Mouse (Mus musculus): Measurements from ENCODE around the gene Pde4a. TPM values are rescaled to one million over a fixed set of nuclear protein-coding genes. Genes with fewer than 3 reads are reported as not detected.

The Pde4a gene
- 12.4 and 13.1 TPM in 2 replicates for polyA plus RNA-seq (2012; rRNA removed)

DNA sequence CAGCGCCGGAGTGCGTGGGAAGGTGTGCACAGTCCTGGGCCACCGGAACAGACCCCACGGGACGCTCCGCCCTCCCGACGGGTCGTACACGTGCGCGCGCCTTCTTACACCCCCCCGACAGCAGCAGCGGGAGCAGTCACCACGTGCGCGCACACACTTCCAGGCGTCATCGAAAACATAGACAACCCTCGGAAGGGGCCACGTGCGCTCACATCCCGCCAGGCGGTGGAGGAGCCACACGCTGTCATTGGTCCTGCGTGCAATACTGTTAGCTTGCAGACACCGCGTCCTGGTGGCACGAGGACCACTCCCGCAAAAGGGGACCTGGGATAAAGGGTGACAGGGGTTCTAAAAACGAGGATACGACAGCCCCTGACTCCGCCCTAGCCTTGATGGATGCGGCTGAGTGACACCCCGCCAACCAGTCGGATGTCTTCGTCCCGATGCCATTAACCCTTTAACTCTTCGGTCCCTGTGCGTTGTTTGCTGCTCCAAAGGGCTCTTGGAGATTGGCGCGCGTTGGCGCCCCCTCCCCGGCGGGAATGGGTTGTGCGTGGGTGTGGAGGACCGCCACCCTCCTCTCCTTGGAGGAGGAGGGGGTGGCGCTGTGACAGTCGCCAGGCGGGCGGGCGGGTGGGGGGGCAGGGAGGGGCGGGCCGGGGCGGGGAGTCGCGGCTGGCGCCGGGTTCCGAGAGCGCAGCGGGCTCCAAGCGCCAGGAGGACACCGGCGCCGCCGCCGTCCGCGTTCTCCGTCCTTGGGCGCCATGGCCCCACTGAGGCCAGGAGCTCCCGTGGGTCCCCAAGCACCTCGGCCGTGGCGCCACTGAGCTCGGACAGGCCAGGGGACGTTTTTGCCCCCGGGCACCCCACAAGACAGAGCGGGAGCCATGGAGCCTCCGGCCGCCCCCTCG lies at the start of gene Pde4a:
Gene Pde4a, plus strand, starts transcription at position 674 of the 911 bp plus-strand sequence.
- Histone ChIP-seq H3K27me3 (ENCODE audit: control insufficient read depth, insufficient read depth, low read length) (peaks cover 12% of the 10 kb centered on the region), H3K4me1 (ENCODE audit: control insufficient read depth, insufficient read depth, insufficient read length) (peaks cover 35% of the 10 kb centered on the region), H3K36me3 (ENCODE audit: control insufficient read depth, insufficient read depth, low read length) (no peaks in the 10 kb centered on the region), H3K27ac (ENCODE audit: insufficient read depth, low read length) (no peak within 1 kb of the TSS), H3K4me3 (ENCODE audit: extremely low read depth, insufficient read depth, insufficient read length) (peak within 1 kb of the TSS; percentile 38; the same call in 1 of the 2 replicates)
- no peak for DNase-seq (ENCODE audit: low read depth in 1 of 2, low spot score in 2 of 2)
- TF ChIP-seq POLR2A (IDR thresholded peaks at IDR 0.05; ENCODE audit: low read depth, low read length) (no peak), CTCF (IDR thresholded peaks at IDR 0.05; ENCODE audit: extremely low read depth, insufficient read depth, insufficient read length, insufficient replicate concordance) (no peak)
- 1% methylated on average over 82 of the region's 86 CpGs for WGBS

DNA sequence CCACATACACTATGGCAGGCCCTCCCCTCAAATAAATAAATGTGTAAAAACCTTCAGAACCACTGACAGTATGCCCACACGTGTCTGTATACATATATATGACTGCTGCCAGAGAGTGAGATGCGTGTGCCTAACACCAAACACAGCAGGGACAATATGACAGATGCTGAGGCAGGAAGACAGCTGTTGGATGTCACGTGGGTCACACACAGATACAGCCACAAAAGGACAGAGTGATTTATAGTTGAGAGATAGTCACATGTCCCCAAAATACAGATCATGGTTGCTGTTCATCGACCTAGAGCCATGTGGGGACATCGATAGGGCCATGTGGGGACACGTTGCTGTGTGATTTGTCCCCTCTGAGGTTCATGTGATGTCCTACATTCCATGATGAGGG lies 48.4 kb upstream of the Pde4a start:
- Histone ChIP-seq H3K27ac (ENCODE audit: insufficient read depth, low read length) (no peak overlapping the region), H3K36me3 (ENCODE audit: control insufficient read depth, insufficient read depth, low read length) (peaks cover 21% of the 10 kb centered on the region), H3K4me3 (ENCODE audit: extremely low read depth, insufficient read depth, insufficient read length) (no peak overlapping the region), H3K4me1 (ENCODE audit: control insufficient read depth, insufficient read depth, insufficient read length) (no peaks in the 10 kb centered on the region), H3K27me3 (ENCODE audit: control insufficient read depth, insufficient read depth, low read length) (no peaks in the 10 kb centered on the region)
- TF ChIP-seq POLR2A (IDR thresholded peaks at IDR 0.05; ENCODE audit: low read depth, low read length) (no peak), CTCF (IDR thresholded peaks at IDR 0.05; ENCODE audit: extremely low read depth, insufficient read depth, insufficient read length, insufficient replicate concordance) (no peak)
- WGBS: 79% methylated on average over 6 of the region's 6 CpGs
- no peak for DNase-seq (ENCODE audit: low read depth in 1 of 2, low spot score in 2 of 2)

DNA sequence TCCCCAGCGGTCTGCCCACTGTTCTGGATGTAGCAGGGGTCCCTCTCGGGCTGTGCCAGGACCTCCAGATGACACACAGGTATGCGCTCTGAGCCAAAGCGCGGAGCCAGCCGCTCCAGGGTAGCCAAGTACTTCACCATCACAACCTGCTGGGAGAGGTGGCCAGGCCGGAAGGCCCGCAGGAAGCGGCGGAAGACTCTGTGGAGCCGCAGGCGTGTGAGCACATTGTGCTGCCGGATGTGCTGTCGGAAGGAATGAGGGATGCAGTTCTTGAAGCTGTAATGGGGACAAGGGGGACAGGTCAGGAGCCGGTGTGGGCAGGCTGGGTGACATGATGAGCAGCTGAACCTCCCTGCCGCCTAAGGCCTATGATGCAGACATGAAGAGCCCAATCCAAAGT lies 44.0 kb upstream of the Pde4a start:
- 94% methylated on average over 16 of the region's 16 CpGs for WGBS
- TF ChIP-seq POLR2A (IDR thresholded peaks at IDR 0.05; ENCODE audit: low read depth, low read length) (no peak), CTCF (IDR thresholded peaks at IDR 0.05; ENCODE audit: extremely low read depth, insufficient read depth, insufficient read length, insufficient replicate concordance) (no peak)
- H3K4me1 ChIP-seq (ENCODE audit: control insufficient read depth, insufficient read depth, insufficient read length): no peaks in the 10 kb centered on the region
- H3K27me3 ChIP-seq (ENCODE audit: control insufficient read depth, insufficient read depth, low read length): no peaks in the 10 kb centered on the region
- no peak overlapping the region for H3K4me3 ChIP-seq (ENCODE audit: extremely low read depth, insufficient read depth, insufficient read length)
- H3K27ac ChIP-seq (ENCODE audit: insufficient read depth, low read length): no peak overlapping the region
- DNase-seq (ENCODE audit: low read depth in 1 of 2, low spot score in 2 of 2): no peak
- H3K36me3 ChIP-seq (ENCODE audit: control insufficient read depth, insufficient read depth, low read length): peaks cover 33% of the 10 kb centered on the region

DNA sequence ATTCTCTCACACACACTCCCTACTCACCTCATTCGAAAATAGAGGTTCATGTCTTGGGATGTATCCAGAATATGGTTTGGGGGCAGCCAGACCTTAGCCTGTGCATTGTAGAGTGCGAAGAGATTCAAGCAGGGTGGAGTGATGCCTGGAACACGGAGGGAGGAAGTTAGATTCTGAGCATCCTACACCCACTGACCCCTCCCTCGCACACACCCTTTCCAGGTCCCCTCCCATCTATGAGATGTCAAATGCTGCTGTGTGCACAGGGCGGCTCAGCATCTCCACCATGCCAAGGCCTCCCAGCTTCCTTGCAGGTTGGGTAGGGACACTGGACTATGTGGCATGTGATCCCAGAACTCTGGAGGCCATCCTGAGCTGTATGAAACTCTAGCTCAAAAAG lies 40.7 kb upstream of the Pde4a start:
- H3K36me3 ChIP-seq (ENCODE audit: control insufficient read depth, insufficient read depth, low read length): peaks cover 34% of the 10 kb centered on the region
- H3K27me3 ChIP-seq (ENCODE audit: control insufficient read depth, insufficient read depth, low read length): no peaks in the 10 kb centered on the region
- H3K4me3 ChIP-seq (ENCODE audit: extremely low read depth, insufficient read depth, insufficient read length): no peak overlapping the region
- WGBS: 79% methylated on average over 5 of the region's 5 CpGs
- TF ChIP-seq CTCF (IDR thresholded peaks at IDR 0.05; ENCODE audit: extremely low read depth, insufficient read depth, insufficient read length, insufficient replicate concordance) (no peak), POLR2A (IDR thresholded peaks at IDR 0.05; ENCODE audit: low read depth, low read length) (no peak)
- no peak overlapping the region for H3K27ac ChIP-seq (ENCODE audit: insufficient read depth, low read length)
- DNase-seq (ENCODE audit: low read depth in 1 of 2, low spot score in 2 of 2): no peak
- H3K4me1 ChIP-seq (ENCODE audit: control insufficient read depth, insufficient read depth, insufficient read length): no peaks in the 10 kb centered on the region

DNA sequence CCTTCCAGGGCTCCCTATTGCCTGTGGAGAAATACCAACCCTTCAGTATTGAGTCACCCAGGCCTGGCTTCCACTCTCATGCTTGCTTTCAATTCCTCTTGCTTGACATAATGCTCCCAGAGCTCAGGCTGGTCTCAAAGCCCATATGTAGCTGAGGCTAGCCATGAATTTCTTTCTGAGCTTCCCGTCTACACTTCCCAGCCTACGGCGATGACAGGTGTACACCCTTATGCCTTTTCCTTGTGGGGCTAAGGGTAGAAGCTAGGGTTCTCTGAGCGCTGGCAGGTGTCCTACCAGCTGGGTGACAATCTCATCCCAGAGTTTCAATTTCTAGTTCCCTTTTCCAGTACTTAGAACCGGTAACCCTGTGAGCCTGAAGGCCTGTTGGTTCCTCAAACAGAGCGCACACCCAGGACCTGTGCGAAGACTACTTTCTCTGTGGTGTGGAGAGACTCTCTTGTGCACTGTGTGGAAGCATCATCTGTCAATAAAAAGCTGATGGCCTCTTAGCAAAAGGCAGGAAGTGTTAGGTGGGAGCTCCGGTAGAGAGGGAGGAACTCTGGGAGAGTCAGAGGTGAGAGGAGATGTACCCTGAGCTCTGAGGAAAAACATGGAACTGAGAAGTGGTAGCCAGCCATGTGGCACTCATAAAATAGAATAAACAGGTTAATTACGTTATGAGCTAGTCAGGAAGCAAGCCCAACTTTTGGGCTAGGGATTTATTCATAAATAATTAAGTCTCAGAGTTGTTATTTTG lies 39.8 kb upstream of the Pde4a start:
- Histone ChIP-seq H3K27ac (ENCODE audit: insufficient read depth, low read length) (peak overlapping the region; percentile 38), H3K36me3 (ENCODE audit: control insufficient read depth, insufficient read depth, low read length) (peaks cover 31% of the 10 kb centered on the region), H3K27me3 (ENCODE audit: control insufficient read depth, insufficient read depth, low read length) (no peaks in the 10 kb centered on the region), H3K4me3 (ENCODE audit: extremely low read depth, insufficient read depth, insufficient read length) (no peak overlapping the region), H3K4me1 (ENCODE audit: control insufficient read depth, insufficient read depth, insufficient read length) (no peaks in the 10 kb centered on the region)
- TF ChIP-seq POLR2A (IDR thresholded peaks at IDR 0.05; ENCODE audit: low read depth, low read length) (no peak), CTCF (IDR thresholded peaks at IDR 0.05; ENCODE audit: extremely low read depth, insufficient read depth, insufficient read length, insufficient replicate concordance) (no peak)
- WGBS: 52% methylated on average over 9 of the region's 9 CpGs
- DNase-seq (ENCODE audit: low read depth in 1 of 2, low spot score in 2 of 2): no peak

DNA sequence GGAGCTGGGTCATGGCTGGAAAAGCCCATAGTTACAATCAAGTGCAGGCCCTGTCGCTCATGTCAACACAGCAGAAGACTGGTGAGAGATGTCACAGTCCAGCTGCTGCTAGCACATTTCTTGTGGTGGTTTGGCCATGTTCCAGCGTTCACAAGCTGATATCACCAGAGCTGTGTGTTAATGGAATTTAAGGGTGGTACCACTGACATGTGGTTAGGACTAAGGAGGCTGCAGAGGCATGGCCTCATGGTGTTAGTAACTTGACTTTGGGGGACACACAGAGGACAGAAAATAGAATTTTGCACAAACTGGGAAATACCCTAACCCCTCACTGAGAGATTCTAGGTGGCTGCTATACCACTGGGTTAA lies 39.3 kb upstream of the Pde4a start:
- 28% methylated on average over 2 of the region's 2 CpGs for WGBS
- TF ChIP-seq CTCF (IDR thresholded peaks at IDR 0.05; ENCODE audit: extremely low read depth, insufficient read depth, insufficient read length, insufficient replicate concordance): no peak
- TF ChIP-seq POLR2A (IDR thresholded peaks at IDR 0.05; ENCODE audit: low read depth, low read length): no peak
- Histone ChIP-seq H3K36me3 (ENCODE audit: control insufficient read depth, insufficient read depth, low read length) (peaks cover 26% of the 10 kb centered on the region), H3K27me3 (ENCODE audit: control insufficient read depth, insufficient read depth, low read length) (no peaks in the 10 kb centered on the region), H3K4me1 (ENCODE audit: control insufficient read depth, insufficient read depth, insufficient read length) (no peaks in the 10 kb centered on the region), H3K4me3 (ENCODE audit: extremely low read depth, insufficient read depth, insufficient read length) (no peak overlapping the region), H3K27ac (ENCODE audit: insufficient read depth, low read length) (peak overlapping the region; percentile 5; the same call in 1 of the 2 replicates)
- no peak for DNase-seq (ENCODE audit: low read depth in 1 of 2, low spot score in 2 of 2)

All from spleen, adult 2 months (tissue).